Mouse (Mus musculus) small intestine, adult 10 weeks (tissue): ENCODE results near the gene Drd4. TPM values are rescaled to one million over a fixed set of nuclear protein-coding genes. Genes with fewer than 3 reads are reported as not detected.

Experiments
- polyA plus RNA-seq: library from polyadenylated mRNA; stranded (reverse); fragments of 350-450 nt; fragmentation: Illumina TruSeq; extraction: RNeasy Lipid Tissue Mini Kit (QIAGEN cat#74804); gene quantifications from one replicate; pipeline ENCODE4 v1.2.3, GENCODE M21; 2014; ENCODE audit warnings: low replicate concordance

The Drd4 gene
- not detected for polyA plus RNA-seq

GRCm38 (mm10) chr7:141291921-141292582 is at the start of gene Drd4:
TSS of gene Drd4 (plus strand) at chr7:141292006.

DNA sequence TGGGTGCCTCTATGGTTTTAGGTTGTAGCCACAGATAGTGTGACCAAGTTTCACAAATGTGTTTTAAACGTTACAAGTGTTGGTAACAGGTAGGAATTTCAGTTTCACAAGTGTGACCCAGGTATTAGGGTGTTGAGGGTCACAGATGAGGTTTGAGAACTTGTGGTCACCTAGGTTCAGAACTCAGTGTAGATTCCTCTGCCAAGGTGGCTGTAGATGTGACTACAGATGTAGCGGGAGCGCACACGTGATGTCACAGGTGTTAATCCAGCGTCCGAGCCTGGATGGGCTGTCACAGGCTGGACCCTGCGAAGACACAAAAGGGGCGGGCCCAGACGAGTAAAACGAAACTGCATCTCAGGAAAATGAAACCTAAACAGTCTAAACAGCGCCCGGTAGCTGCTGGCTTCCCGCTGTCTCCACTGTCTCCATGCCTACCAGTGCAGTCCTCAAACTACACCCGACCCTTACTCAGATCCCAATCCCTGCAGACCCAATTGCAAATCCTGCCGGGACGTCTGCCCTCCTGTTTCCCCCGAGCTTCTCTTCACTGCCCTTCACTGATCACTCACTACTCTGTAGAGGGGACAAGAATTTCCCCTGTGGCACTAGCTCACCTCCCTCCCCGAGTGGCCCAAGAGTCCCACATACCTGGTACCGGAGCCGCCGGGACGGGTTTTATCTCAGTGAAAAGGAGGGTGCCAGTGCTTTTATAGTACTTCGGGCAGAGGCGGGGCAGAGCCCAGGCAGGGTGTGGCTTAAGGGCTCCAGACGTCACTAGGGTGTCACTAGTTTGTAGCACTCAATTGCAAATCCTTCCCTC is 25.9 kb upstream of the Drd4 start, which contains the start of gene Irf7:
Gene Irf7 (minus strand): TSS at position 743 of the 823 bp plus-strand sequence.

GRCm38 (mm10) chr7:141276546-141276945 is 15.3 kb upstream of the Drd4 start, which contains the start of gene Cdhr5:
TSS of gene Cdhr5 (minus strand) at chr7:141276786.

GRCm38 (mm10) chr7:141278766-141279590 is 12.8 kb upstream of the Drd4 start, which contains the start of gene Sct:
TSS of gene Sct (minus strand) at chr7:141279133.

GRCm38 (mm10) chr7:141327469-141328372 is 35.9 kb downstream of the Drd4 start, which contains the start of the genes Deaf1 and Tmem80:
TSS of gene Deaf1 (minus strand) at chr7:141327690.
TSS of gene Tmem80 (plus strand) at chr7:141327739.

GRCm38 (mm10) chr7:141338576-141339131 is 46.8 kb downstream of the Drd4 start, which contains the start of gene Eps8l2:
TSS of gene Eps8l2 (plus strand) at chr7:141338880.

Other genes with a start within 250 kb of the Drd4 start
- 0.45 TPM for gene B4galnt4, start 230.9 kb upstream of the Drd4 start, polyA plus RNA-seq
- 0.74 TPM for gene Pkp3, start 213.8 kb upstream of the Drd4 start, polyA plus RNA-seq
- 1.6 TPM for gene Sigirr, start 191.4 kb upstream of the Drd4 start, polyA plus RNA-seq
- gene Ano9, start 174.2 kb upstream of the Drd4 start, polyA plus RNA-seq, result 145 TPM
- gene Ptdss2, start 169.6 kb upstream of the Drd4 start, polyA plus RNA-seq, result 11.3 TPM
- 1.9 TPM for gene Rnh1, start 119.1 kb upstream of the Drd4 start, polyA plus RNA-seq
- 2.0 TPM for gene Hras, start 98.0 kb upstream of the Drd4 start, polyA plus RNA-seq
- gene Lrrc56, start 97.8 kb upstream of the Drd4 start, polyA plus RNA-seq, result 0.56 TPM
- gene Lmntd2, start 77.9 kb upstream of the Drd4 start, polyA plus RNA-seq, result 0.59 TPM
- 8.4 TPM for gene Rassf7, start 76.1 kb upstream of the Drd4 start, polyA plus RNA-seq
- gene Phrf1, start 63.2 kb upstream of the Drd4 start, polyA plus RNA-seq, result 8.6 TPM
- gene Irf7, start 25.5 kb upstream of the Drd4 start, polyA plus RNA-seq, result 97.9 TPM
- gene Cdhr5, start 15.2 kb upstream of the Drd4 start, polyA plus RNA-seq, result 150 TPM
- gene Sct, start 12.9 kb upstream of the Drd4 start, polyA plus RNA-seq, result 1.2 TPM
- 0.85 TPM for gene Deaf1, start 35.7 kb downstream of the Drd4 start, polyA plus RNA-seq
- 16.0 TPM for gene Tmem80, start 35.7 kb downstream of the Drd4 start, polyA plus RNA-seq
- 11.5 TPM for gene Eps8l2, start 46.9 kb downstream of the Drd4 start, polyA plus RNA-seq
- 17.9 TPM for gene Taldo1, start 100.2 kb downstream of the Drd4 start, polyA plus RNA-seq
- gene Gatd1, start 122.1 kb downstream of the Drd4 start, polyA plus RNA-seq, result 3.3 TPM
- not detected for gene Cend1, start 137.5 kb downstream of the Drd4 start, polyA plus RNA-seq
- 3.3 TPM for gene Slc25a22, start 145.9 kb downstream of the Drd4 start, polyA plus RNA-seq
- gene Pidd1, start 152.0 kb downstream of the Drd4 start, polyA plus RNA-seq, result 0.19 TPM
- 8.8 TPM for gene Rplp2, start 155.4 kb downstream of the Drd4 start, polyA plus RNA-seq
- gene Pnpla2, start 163.2 kb downstream of the Drd4 start, polyA plus RNA-seq, result 2.3 TPM
- not detected for gene Cracr2b, start 169.1 kb downstream of the Drd4 start, polyA plus RNA-seq
- gene Cd151, start 175.4 kb downstream of the Drd4 start, polyA plus RNA-seq, result 22.0 TPM
- 0.78 TPM for gene Polr2l, start 183.1 kb downstream of the Drd4 start, polyA plus RNA-seq
- gene Tspan4, start 183.2 kb downstream of the Drd4 start, polyA plus RNA-seq, result not detected
- 2.9 TPM for gene Chid1, start 247.9 kb downstream of the Drd4 start, polyA plus RNA-seq